Mouse (Mus musculus) kidney, postnatal 0 days (tissue): Measurements from ENCODE around the gene Olfr1411. TPM values are rescaled to one million over a fixed set of nuclear protein-coding genes. Genes with fewer than 3 reads are reported as not detected.

Source experiments
- ATAC-seq: fragments of 200-750 bp; cut with Nextera tagmentation; replicated peaks from 2 replicates; pipeline ENCODE4 v1.8.0; 2017; ENCODE audit warnings: low read depth, moderate number of reproducible peaks, moderate TSS enrichment, moderate library complexity; ENCODE audit not compliant: low FRiP score
- DNase-seq: peaks from one replicate; pipeline ENCODE4 v3.0.0-alpha.2; 2016; ENCODE audit warnings: low spot score
- H3K27ac ChIP-seq: fragments of 300-500 bp; sonication (generic); 2 replicates; pipeline ENCODE4 v1.5.1; 2014; ENCODE audit warnings: mild to moderate bottlenecking
- H3K27me3 ChIP-seq: fragments of 300-500 bp; sonication (generic); 2 replicates; pipeline ENCODE4 v1.6.1; 2014; ENCODE audit warnings: low read length, mixed read lengths; ENCODE audit not compliant: insufficient read depth
- H3K36me3 ChIP-seq: fragments of 300-500 bp; sonication (generic); 2 replicates; pipeline ENCODE4 v1.6.1; 2014; ENCODE audit warnings: low read length, mixed read lengths; ENCODE audit not compliant: insufficient read depth
- H3K4me1 ChIP-seq: fragments of 300-500 bp; sonication (generic); replicated peaks from 2 replicates; pipeline ENCODE4 v1.6.1; 2014; ENCODE audit warnings: antibody characterized with exemption, low read length, mixed read lengths; ENCODE audit not compliant: insufficient read depth
- H3K4me2 ChIP-seq: fragments of 300-500 bp; sonication (generic); 2 replicates; pipeline ENCODE4 v1.6.1; 2014; ENCODE audit warnings: mild to moderate bottlenecking, low read length, moderate library complexity, mixed read lengths
- H3K4me3 ChIP-seq: fragments of 300-500 bp; sonication (generic); replicated peaks from 2 replicates; pipeline ENCODE4 v1.5.1; 2014; ENCODE audit warnings: low read depth, low read length
- H3K9ac ChIP-seq: fragments of 300-500 bp; sonication (generic); 2 replicates; pipeline ENCODE4 v1.6.1; 2014; ENCODE audit warnings: low read depth, low read length
- H3K9me3 ChIP-seq: fragments of 300-500 bp; sonication (generic); replicated peaks from 2 replicates; pipeline ENCODE4 v1.6.1; 2016; ENCODE audit warnings: low read length, inconsistent platforms, mixed read lengths
- CTCF ChIP-seq: IDR thresholded peaks from 2 replicates; pipeline ENCODE4 v1.5.1; 2016; ENCODE audit warnings: antibody characterized with exemption, low read depth, mild to moderate bottlenecking, moderate library complexity
- WGBS: fragments of 180-500 bp; shearing (Covaris S2); extraction: QIAGEN DNeasy Blood & Tissue Kit; methylation state at CpG from one replicate; pipeline ENCODE4 v1.1.7; 2014; 5-methylcytosine and 5-hydroxymethylcytosine counted together
- polyA plus RNA-seq: library from polyadenylated mRNA; unstranded; fragments of >200 nt; fragmentation: Nextera tagmentation; extraction: Ambion mirVana; gene quantifications from 2 replicates; pipeline ENCODE4 v1.2.1, GENCODE M21; 2015

Olfr1411 gene
- not detected in 2 replicates for polyA plus RNA-seq

- Histone ChIP-seq H3K27me3 (no peaks in the 10 kb centered on the region), H3K4me1 (no peaks in the 10 kb centered on the region), H3K9ac (no peak within 1 kb of the TSS), H3K36me3 (no peaks in the 10 kb centered on the region), H3K4me2 (no peak within 1 kb of the TSS), H3K27ac (no peak within 1 kb of the TSS), H3K9me3 (no peaks in the 10 kb centered on the region), H3K4me3 (no peak within 1 kb of the TSS)
- ATAC-seq (no peak), DNase-seq (no peak)
- TF ChIP-seq CTCF = no peak
Observed at GRCm38 (mm10) chr1:92594111-92594510, at the start of gene Olfr1411. Gene Olfr1411, plus strand, starts transcription at chr1:92594411.

DNA sequence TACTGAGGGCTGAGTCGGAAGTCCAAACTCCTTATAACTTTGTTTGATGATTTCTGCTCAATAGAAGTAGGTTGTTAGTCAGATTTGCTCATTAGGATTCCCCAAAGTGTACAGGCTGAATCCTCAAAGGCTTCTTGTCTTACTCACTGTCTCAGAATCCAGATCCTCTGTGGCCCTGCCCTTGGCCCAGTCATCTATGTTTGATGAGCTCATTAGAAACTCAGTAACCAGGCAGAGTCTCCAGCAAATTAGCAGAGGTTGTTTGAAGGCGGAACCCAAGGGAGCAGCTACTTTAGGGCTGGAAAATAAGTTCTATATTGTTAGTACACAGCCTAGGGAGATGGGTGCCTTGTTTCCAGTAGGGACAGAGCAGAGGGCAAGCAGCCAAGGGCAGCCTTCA is 48.3 kb upstream of the Olfr1411 start:
- ATAC-seq = no peak
- H3K4me3 ChIP-seq = no peak overlapping the region
- TF ChIP-seq CTCF = no peak
- no peak overlapping the region for H3K27ac ChIP-seq
- H3K4me1 ChIP-seq = no peaks in the 10 kb centered on the region
- WGBS = 76% methylated on average over 2 of the region's 2 CpGs
- H3K9me3 ChIP-seq = no peaks in the 10 kb centered on the region
- no peaks in the 10 kb centered on the region for H3K36me3 ChIP-seq
- DNase-seq = no peak
- H3K4me2 ChIP-seq = no peak overlapping the region
- no peak overlapping the region for H3K9ac ChIP-seq
- no peaks in the 10 kb centered on the region for H3K27me3 ChIP-seq

GRCm38 (mm10) chr1:92571022-92571421 is 23.2 kb upstream of the Olfr1411 start, which contains the start of gene Olfr1413:
Gene Olfr1413, plus strand, starts transcription at chr1:92571322.
- Histone ChIP-seq H3K4me2 (no peak within 1 kb of the TSS), H3K27ac (no peak within 1 kb of the TSS), H3K4me1 (no peaks in the 10 kb centered on the region), H3K36me3 (no peaks in the 10 kb centered on the region), H3K4me3 (no peak within 1 kb of the TSS), H3K9ac (no peak within 1 kb of the TSS), H3K27me3 (no peaks in the 10 kb centered on the region), H3K9me3 (no peaks in the 10 kb centered on the region)
- ATAC-seq (no peak), DNase-seq (no peak)
- 90% methylated on average over 3 of the region's 3 CpGs for WGBS
- TF ChIP-seq CTCF = no peak

DNA sequence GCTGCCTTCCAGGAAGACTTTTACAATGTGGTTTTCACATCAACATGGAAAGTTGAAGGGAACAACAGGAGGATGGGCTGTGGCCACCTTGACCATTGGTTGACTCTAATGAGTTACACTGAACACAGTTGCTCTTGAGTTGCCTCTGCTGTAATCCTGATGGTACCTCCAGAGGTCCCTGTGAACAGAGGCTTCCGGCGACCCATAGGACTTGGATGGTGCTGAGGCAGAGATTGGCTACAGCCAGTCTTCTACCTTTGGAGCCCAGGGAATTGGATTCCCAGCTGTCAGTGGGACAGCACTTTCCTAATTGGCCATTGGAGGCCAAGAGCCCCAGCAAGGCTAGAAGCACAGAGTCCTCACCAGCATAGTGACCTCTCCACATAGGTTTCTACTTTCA is 8.7 kb upstream of the Olfr1411 start, which contains the start of gene Olfr1412:
TSS of gene Olfr1412 (plus strand) at position 301 of the 400 bp plus-strand sequence.
- Histone ChIP-seq H3K9me3 (no peaks in the 10 kb centered on the region), H3K4me3 (no peak within 1 kb of the TSS), H3K27ac (no peak within 1 kb of the TSS), H3K36me3 (no peaks in the 10 kb centered on the region), H3K4me2 (no peak within 1 kb of the TSS), H3K27me3 (no peaks in the 10 kb centered on the region), H3K4me1 (no peaks in the 10 kb centered on the region), H3K9ac (no peak within 1 kb of the TSS)
- no peak for DNase-seq
- TF ChIP-seq CTCF = no peak
- 88% methylated on average over 2 of the region's 2 CpGs for WGBS
- no peak for ATAC-seq

GRCm38 (mm10) chr1:92596019-92596418 is 1.8 kb downstream of the Olfr1411 start:
- ATAC-seq (no peak), DNase-seq (no peak)
- Histone ChIP-seq H3K4me1 (no peaks in the 10 kb centered on the region), H3K9me3 (no peaks in the 10 kb centered on the region), H3K4me2 (no peak overlapping the region), H3K9ac (no peak overlapping the region), H3K36me3 (no peaks in the 10 kb centered on the region), H3K4me3 (no peak overlapping the region), H3K27ac (no peak overlapping the region), H3K27me3 (no peaks in the 10 kb centered on the region)
- TF ChIP-seq CTCF = no peak
- 80% methylated on average over 3 of the region's 3 CpGs for WGBS

DNA sequence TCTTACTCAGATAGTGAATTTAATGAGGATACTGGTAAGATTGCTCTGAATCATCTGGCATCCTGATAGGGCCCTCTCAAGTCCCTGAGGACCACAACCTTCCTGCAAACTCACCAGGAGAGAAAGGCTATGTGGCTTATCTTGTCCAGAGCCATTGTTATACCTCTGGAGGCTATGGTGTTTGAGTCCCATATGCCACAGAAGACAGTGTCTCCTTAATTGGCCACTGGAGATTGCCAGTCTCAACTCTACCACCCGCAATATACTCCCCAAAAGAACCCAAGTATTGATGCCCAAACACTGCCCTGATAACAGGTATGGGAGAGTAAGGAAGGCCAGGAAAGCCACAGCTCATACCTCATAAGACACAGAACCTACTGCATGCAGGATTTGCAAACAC is 11.3 kb downstream of the Olfr1411 start, which contains the start of gene Olfr1410:
TSS of gene Olfr1410 (plus strand) at position 301 of the 400 bp plus-strand sequence.
- H3K36me3 ChIP-seq = no peaks in the 10 kb centered on the region
- DNase-seq = no peak

DNA sequence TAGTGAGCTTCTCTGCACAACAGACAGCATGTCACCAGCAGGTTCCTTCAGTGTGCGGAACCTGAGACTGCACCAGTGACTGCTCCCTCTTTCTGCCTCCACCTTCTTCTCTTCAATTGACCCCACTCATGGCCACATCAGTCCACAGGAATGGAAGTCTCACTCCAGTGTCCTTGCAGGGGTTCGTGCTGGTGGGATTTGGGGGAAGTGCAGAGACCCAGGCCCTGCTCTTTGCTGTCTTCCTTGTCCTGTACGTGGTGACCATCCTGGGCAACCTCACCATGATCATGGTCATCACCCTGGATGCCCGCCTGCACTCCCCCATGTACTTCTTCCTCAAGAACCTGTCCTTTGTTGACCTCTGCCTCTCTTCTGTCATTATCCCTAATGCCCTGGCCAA is 13.5 kb downstream of the Olfr1411 start:
- Histone ChIP-seq H3K4me3 (no peak overlapping the region), H3K27me3 (no peaks in the 10 kb centered on the region), H3K9ac (no peak overlapping the region), H3K4me2 (no peak overlapping the region), H3K36me3 (no peaks in the 10 kb centered on the region), H3K9me3 (no peaks in the 10 kb centered on the region), H3K4me1 (no peaks in the 10 kb centered on the region), H3K27ac (no peak overlapping the region)
- no peak for TF ChIP-seq CTCF
- ATAC-seq (no peak), DNase-seq (no peak)
- 68% methylated on average over 4 of the region's 4 CpGs for WGBS

More for the DNA sequence above, 11.3 kb downstream of the Olfr1411 start, which contains the start of gene Olfr1410:
- WGBS = 83% methylated on average over 1 of the region's 1 CpGs
- no peak for ATAC-seq
- H3K9ac ChIP-seq = no peak within 1 kb of the TSS
- H3K4me3 ChIP-seq = no peak within 1 kb of the TSS
- H3K9me3 ChIP-seq = no peaks in the 10 kb centered on the region
- no peak for TF ChIP-seq CTCF
- no peak within 1 kb of the TSS for H3K4me2 ChIP-seq
- no peak within 1 kb of the TSS for H3K27ac ChIP-seq
- no peaks in the 10 kb centered on the region for H3K27me3 ChIP-seq
- no peaks in the 10 kb centered on the region for H3K4me1 ChIP-seq
